Mouse (Mus musculus) liver, embryonic 14.5 days (tissue): Measurements from ENCODE around the gene Smpd3.

ENCODE experiments used
- CTCF ChIP-seq: IDR thresholded peaks from 2 replicates; pipeline ENCODE4 v1.5.1; 2016; ENCODE audit warnings: antibody characterized with exemption, low read depth, control low read depth
- EP300 ChIP-seq: IDR thresholded peaks from 2 replicates; pipeline ENCODE4 v1.6.1; 2016; ENCODE audit warnings: antibody characterized with exemption, low read depth

- TF ChIP-seq EP300 (no peak), CTCF (no peak)
Observed at GRCm38 (mm10) chr8:106381026-106381425, 43.2 kb upstream of the Smpd3 start.
